Mouse (Mus musculus): ENCODE results near the gene Cytl1. TPM values are rescaled to one million over a fixed set of nuclear protein-coding genes. Genes with fewer than 3 reads are reported as not detected.

Cytl1 gene
- polyA plus RNA-seq, 1 experiment from 2014 or later, result 0.50 TPM

DNA sequence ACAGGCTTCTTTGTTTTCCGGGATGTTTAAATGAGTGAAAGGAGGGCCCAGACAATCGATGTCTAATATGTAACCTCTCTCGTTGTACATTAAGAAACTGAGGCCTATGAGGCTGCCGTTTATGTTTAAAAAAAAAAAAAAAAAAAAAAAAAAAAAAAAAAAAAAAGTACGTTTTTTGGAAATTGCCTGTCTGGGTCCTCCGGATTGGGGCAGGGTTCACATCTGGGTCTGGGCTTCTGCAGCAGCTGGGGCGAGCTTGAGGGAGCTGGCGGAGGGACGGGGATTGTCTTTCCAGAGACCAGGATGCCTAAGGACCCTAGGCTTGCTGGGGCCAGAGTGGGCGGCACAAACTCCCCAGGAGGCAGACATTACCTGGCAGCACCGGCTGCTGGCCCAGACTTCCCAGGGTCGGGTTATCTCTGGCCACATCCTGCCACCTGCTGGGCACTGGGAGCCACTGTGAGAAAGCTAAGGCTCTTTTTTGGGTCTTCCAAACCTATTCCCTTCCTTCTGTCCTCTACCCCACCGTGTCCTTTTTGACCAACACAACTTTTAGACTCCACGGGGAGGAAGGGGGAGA lies 17.8 kb upstream of the Cytl1 start:
- WGBS, result under 1% methylated on average over 13 of the region's 14 CpGs
- ATAC-seq (ENCODE audit: insufficient read depth, low FRiP score), result peak; percentile 48; the same call in 1 of the 2 replicates
- Histone ChIP-seq H3K27ac (ENCODE audit: low read length) (no peak overlapping the region), H3K9me3 (replicated peaks; ENCODE audit: control insufficient read depth, low read length) (no peaks in the 10 kb centered on the region), H3K4me3 (replicated peaks; ENCODE audit: low read length) (peak overlapping the region; percentile 44), H3K9ac (ENCODE audit: low read length) (peak overlapping the region; percentile 49), H3K27me3 (ENCODE audit: control insufficient read depth, insufficient read depth, low read length) (peaks cover 19% of the 10 kb centered on the region), H3K4me1 (ENCODE audit: control insufficient read depth, insufficient read depth, low read length) (peaks cover 12% of the 10 kb centered on the region), H3K36me3 (ENCODE audit: control insufficient read depth, insufficient read depth, low read length) (no peaks in the 10 kb centered on the region), H3K4me2 (ENCODE audit: low read depth, low read length) (peak overlapping the region; percentile 76)

DNA sequence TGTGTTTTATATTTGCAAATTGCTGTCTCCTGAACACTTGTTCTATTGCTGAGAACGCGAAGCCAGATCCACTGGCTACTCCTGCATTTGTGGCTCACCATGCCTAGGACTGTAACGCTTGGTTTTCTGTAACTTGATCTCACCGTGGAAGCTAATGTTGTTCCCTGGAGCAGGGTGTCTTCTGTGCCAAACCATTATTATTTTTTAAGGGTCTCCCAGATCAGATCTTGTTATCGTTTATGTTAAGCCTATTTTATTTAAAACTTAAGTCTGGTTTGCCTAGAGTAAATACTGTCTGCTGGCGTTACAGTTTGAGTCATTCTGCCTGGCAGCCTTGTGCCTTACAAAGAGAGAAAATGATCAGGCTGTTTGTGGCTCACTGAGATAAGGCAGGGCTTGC lies 14.6 kb upstream of the Cytl1 start:
- 11% methylated on average over 6 of the region's 6 CpGs for WGBS
- no peak for ATAC-seq (ENCODE audit: insufficient read depth, low FRiP score)
- H3K27me3 ChIP-seq (ENCODE audit: control insufficient read depth, insufficient read depth, low read length), result peaks cover 12% of the 10 kb centered on the region

DNA sequence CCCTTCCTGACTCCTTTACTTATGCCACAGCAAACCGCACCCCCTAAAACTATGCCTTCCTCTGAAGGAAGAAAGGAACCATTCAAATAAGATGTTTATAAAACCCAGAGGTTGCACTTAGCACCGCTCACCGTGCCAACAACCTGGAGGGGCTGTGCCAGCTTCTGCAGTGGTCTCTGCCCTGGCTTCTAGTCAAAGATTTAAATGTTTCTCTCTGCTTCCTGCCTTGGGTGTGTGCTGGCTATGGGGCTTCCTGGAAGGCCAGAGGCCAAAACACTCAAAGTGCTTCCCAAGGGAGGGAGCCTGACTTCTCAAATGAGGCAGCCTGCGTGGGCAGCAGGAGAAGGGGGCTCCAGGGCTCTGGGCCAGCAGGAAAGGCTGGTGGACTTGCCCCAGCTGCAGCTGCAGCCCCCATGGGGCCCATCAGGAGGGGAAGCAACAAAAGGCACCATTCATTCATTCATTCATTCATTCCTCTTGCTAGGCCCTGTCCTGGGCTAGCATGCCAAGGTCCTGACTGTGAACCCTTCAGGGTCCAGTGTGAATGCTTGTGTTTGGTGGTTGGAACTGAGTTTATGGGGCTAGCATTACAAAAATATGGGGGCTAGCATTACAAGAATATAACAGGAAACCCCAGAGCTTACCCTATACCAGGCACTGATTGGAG lies 10.0 kb upstream of the Cytl1 start:
- Histone ChIP-seq H3K9ac (ENCODE audit: low read length) (no peak overlapping the region), H3K4me3 (replicated peaks; ENCODE audit: low read length) (no peak overlapping the region), H3K27ac (ENCODE audit: low read length) (no peak overlapping the region), H3K9me3 (replicated peaks; ENCODE audit: control insufficient read depth, low read length) (no peaks in the 10 kb centered on the region), H3K36me3 (ENCODE audit: control insufficient read depth, insufficient read depth, low read length) (no peaks in the 10 kb centered on the region), H3K4me2 (ENCODE audit: low read depth, low read length) (no peak overlapping the region), H3K4me1 (ENCODE audit: control insufficient read depth, insufficient read depth, low read length) (peaks cover 4% of the 10 kb centered on the region), H3K27me3 (ENCODE audit: control insufficient read depth, insufficient read depth, low read length) (no peaks in the 10 kb centered on the region)
- WGBS, result 65% methylated on average over 4 of the region's 4 CpGs
- 0 out of 2 replicates have a peak, but pooled peaks have one; percentile 17 for ATAC-seq (ENCODE audit: insufficient read depth, low FRiP score)

More for the DNA sequence above, 14.6 kb upstream of the Cytl1 start:
- H3K4me3 ChIP-seq (replicated peaks; ENCODE audit: low read length), result no peak overlapping the region
- H3K36me3 ChIP-seq (ENCODE audit: control insufficient read depth, insufficient read depth, low read length), result no peaks in the 10 kb centered on the region
- no peak overlapping the region for H3K4me2 ChIP-seq (ENCODE audit: low read depth, low read length)
- H3K27ac ChIP-seq (ENCODE audit: low read length), result no peak overlapping the region
- H3K9me3 ChIP-seq (replicated peaks; ENCODE audit: control insufficient read depth, low read length), result no peaks in the 10 kb centered on the region
- H3K9ac ChIP-seq (ENCODE audit: low read length), result no peak overlapping the region
- H3K4me1 ChIP-seq (ENCODE audit: control insufficient read depth, insufficient read depth, low read length), result peaks cover 12% of the 10 kb centered on the region

DNA sequence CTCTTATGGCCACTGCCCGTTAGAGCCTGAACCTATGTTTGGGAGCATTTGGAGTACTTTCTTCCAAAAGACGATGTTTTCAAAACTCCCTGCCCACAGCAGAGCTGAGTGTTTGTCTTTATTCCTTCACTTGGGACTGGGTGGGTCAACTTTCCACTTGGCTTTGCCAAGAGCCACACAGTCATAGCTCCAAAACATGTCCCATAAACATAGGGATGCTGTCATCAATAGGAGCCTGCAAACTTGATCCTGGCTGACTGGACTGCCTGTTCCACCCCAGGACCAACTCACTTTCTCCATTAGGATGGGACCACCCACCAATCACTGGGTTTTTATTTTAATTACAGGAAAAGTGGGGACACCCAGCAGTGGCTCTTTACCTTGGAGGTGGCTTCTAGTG lies 4.5 kb upstream of the Cytl1 start:
- no peak overlapping the region for H3K4me3 ChIP-seq (replicated peaks; ENCODE audit: low read length)
- no peaks in the 10 kb centered on the region for H3K4me1 ChIP-seq (ENCODE audit: control insufficient read depth, insufficient read depth, low read length)
- ATAC-seq (ENCODE audit: insufficient read depth, low FRiP score), result no peak
- no peak overlapping the region for H3K4me2 ChIP-seq (ENCODE audit: low read depth, low read length)
- no peak overlapping the region for H3K9ac ChIP-seq (ENCODE audit: low read length)
- 89% methylated on average over 2 of the region's 2 CpGs for WGBS
- H3K27ac ChIP-seq (ENCODE audit: low read length), result no peak overlapping the region
- no peaks in the 10 kb centered on the region for H3K9me3 ChIP-seq (replicated peaks; ENCODE audit: control insufficient read depth, low read length)
- no peaks in the 10 kb centered on the region for H3K27me3 ChIP-seq (ENCODE audit: control insufficient read depth, insufficient read depth, low read length)
- H3K36me3 ChIP-seq (ENCODE audit: control insufficient read depth, insufficient read depth, low read length), result no peaks in the 10 kb centered on the region

DNA sequence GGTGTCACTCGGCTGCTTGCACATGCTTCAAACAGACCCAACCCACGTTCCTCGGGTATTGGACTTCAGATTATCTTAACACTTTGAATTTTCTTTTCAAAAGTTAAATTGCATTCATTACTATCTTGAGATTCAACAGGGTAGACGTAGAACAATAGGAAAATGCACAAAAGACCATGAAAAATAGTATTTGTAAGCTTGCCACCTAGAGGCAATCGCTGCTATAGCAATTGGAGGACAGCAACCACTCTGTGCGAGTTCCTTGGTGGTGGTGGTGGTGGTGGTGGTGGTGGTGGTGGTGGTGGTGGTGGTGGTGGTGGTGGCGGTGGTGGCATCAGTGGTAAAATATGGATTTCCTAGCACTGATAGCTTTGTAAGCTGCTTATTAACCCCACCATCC lies 894 bp downstream of the Cytl1 start:
- Histone ChIP-seq H3K27me3 (ENCODE audit: control insufficient read depth, insufficient read depth, low read length) (no peaks in the 10 kb centered on the region), H3K4me3 (replicated peaks; ENCODE audit: low read length) (no peak overlapping the region), H3K4me2 (ENCODE audit: low read depth, low read length) (no peak overlapping the region), H3K36me3 (ENCODE audit: control insufficient read depth, insufficient read depth, low read length) (no peaks in the 10 kb centered on the region), H3K9ac (ENCODE audit: low read length) (no peak overlapping the region), H3K4me1 (ENCODE audit: control insufficient read depth, insufficient read depth, low read length) (no peaks in the 10 kb centered on the region), H3K9me3 (replicated peaks; ENCODE audit: control insufficient read depth, low read length) (no peaks in the 10 kb centered on the region), H3K27ac (ENCODE audit: low read length) (no peak overlapping the region)
- no peak for ATAC-seq (ENCODE audit: insufficient read depth, low FRiP score)
- WGBS, result 57% methylated on average over 7 of the region's 7 CpGs

DNA sequence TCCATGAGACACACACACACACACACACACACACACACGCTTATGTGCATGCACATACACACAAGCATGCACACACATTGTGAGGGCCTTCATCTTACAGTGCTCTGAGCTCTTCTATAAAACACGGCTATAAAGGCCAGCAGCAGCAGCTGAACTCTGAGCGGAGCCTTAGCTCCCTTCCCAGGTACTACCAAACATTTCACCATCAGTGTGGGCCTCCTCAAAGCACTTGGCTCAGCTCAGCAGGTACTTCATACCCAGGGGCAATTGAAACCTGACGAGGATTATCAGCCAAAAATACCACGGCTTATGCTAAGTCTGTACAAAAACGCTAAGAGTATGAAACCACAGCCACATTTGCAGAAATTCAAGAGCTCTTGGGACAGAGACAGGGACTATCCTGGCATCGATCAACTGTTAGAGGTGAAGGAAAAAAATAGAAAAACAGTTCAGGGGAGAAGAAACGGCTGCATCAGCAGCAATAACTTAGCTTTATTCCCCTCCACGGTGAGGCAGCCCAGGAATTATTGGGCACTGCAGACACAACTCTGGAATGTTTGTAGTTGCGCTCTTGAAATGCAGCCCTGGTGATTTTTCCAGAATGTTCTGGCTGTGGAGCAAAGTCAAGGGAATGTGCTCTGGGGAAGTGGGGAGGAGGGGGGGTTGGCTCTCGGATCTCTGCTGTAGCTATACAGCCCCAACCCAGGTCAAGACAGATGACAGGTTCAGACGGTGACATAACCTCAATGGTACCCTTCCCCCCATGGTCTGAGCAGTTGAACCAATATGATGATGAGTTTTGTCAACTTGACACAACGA lies 8.8 kb downstream of the Cytl1 start:
- Histone ChIP-seq H3K4me2 (ENCODE audit: low read depth, low read length) (no peak overlapping the region), H3K4me3 (replicated peaks; ENCODE audit: low read length) (no peak overlapping the region), H3K27ac (ENCODE audit: low read length) (no peak overlapping the region), H3K4me1 (ENCODE audit: control insufficient read depth, insufficient read depth, low read length) (no peaks in the 10 kb centered on the region), H3K9me3 (replicated peaks; ENCODE audit: control insufficient read depth, low read length) (0 out of 2 replicates have a peak, but pooled peaks cover 4% of the 10 kb centered on the region), H3K36me3 (ENCODE audit: control insufficient read depth, insufficient read depth, low read length) (no peaks in the 10 kb centered on the region), H3K9ac (ENCODE audit: low read length) (no peak overlapping the region), H3K27me3 (ENCODE audit: control insufficient read depth, insufficient read depth, low read length) (no peaks in the 10 kb centered on the region)
- WGBS, result 68% methylated on average over 13 of the region's 13 CpGs
- no peak for ATAC-seq (ENCODE audit: insufficient read depth, low FRiP score)

DNA sequence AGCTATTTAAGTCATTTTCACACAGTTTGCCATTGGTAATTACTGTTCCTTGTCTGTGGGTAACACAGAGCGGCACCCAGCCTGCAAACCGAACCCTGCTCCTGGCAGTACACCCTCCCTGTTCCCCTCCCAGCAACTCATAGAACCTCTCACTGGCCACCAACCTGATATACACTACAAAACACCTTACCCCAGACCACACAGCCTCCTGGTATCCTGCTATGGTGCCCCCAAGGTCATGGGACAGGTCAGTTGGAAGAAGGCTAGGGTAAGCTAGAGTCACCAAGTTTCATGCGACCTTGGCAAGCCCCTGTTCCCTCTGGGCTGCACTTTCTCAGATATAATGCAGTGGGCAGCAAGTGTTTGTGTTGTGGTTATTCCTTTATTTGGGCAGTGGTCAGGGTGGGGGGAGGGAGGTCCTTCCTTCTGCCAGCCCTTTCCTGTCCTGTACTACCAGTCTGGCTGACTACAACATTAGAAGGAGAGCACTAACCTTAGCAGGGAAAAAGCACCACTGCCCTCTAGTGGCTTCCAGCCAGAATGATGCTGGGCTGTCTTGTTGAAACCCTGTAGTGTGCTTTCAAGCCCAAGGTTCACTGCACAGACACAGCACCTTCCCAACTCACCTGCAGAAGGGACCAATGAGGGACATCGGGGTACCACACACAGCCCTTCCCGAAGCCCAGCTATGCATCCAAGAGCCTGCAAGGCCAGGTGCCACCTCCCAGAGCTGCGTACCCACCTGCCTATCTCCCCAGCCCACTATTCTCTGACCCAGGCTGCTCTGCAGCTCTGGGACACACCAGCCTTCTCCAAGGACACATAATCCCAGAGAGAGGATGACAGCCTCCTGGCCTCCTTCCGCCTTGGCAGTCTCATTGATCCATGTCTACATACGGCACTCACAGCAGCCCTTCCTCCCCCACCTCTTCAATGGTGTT lies 17.0 kb downstream of the Cytl1 start:
- H3K27ac ChIP-seq (ENCODE audit: low read length), result no peak overlapping the region
- no peak overlapping the region for H3K4me2 ChIP-seq (ENCODE audit: low read depth, low read length)
- no peaks in the 10 kb centered on the region for H3K27me3 ChIP-seq (ENCODE audit: control insufficient read depth, insufficient read depth, low read length)
- H3K9me3 ChIP-seq (replicated peaks; ENCODE audit: control insufficient read depth, low read length), result no peaks in the 10 kb centered on the region
- 59% methylated on average over 8 of the region's 8 CpGs for WGBS
- H3K9ac ChIP-seq (ENCODE audit: low read length), result no peak overlapping the region
- ATAC-seq (ENCODE audit: insufficient read depth, low FRiP score), result peak; percentile 42; the same call in 1 of the 2 replicates
- H3K4me3 ChIP-seq (replicated peaks; ENCODE audit: low read length), result no peak overlapping the region
- no peaks in the 10 kb centered on the region for H3K36me3 ChIP-seq (ENCODE audit: control insufficient read depth, insufficient read depth, low read length)
- no peaks in the 10 kb centered on the region for H3K4me1 ChIP-seq (ENCODE audit: control insufficient read depth, insufficient read depth, low read length)

DNA sequence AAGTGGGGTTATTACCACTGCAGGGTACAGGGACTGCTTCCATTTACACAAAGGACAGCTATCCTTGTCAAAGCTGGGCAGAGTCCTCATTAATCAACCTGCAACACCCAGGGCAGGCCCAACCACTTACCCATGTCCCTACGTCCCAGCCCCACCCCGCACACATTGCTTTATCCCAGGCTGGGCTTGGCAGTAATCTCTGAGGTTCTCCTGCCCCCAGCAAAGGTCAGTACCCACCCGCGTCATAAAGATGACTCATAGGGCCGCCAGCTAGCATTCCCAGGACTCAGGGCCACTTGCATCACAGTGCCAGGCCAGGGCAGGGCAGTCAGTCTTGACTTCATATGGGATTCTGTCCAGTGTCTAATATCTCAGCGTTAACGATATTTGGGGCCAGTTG lies 18.0 kb downstream of the Cytl1 start:
- no peaks in the 10 kb centered on the region for H3K27me3 ChIP-seq (ENCODE audit: control insufficient read depth, insufficient read depth, low read length)
- no peaks in the 10 kb centered on the region for H3K36me3 ChIP-seq (ENCODE audit: control insufficient read depth, insufficient read depth, low read length)
- H3K9me3 ChIP-seq (replicated peaks; ENCODE audit: control insufficient read depth, low read length), result no peaks in the 10 kb centered on the region
- H3K4me2 ChIP-seq (ENCODE audit: low read depth, low read length), result no peak overlapping the region
- WGBS, result 58% methylated on average over 7 of the region's 7 CpGs
- H3K4me3 ChIP-seq (replicated peaks; ENCODE audit: low read length), result no peak overlapping the region
- ATAC-seq (ENCODE audit: insufficient read depth, low FRiP score), result peak; percentile 74; the same call in 1 of the 2 replicates
- H3K9ac ChIP-seq (ENCODE audit: low read length), result no peak overlapping the region
- H3K27ac ChIP-seq (ENCODE audit: low read length), result no peak overlapping the region
- H3K4me1 ChIP-seq (ENCODE audit: control insufficient read depth, insufficient read depth, low read length), result no peaks in the 10 kb centered on the region
